Mouse (Mus musculus) frontal cortex, adult (tissue): ENCODE measurements at regions not wholly inside any gene's neighbourhood (a gene's known extent, or its start where the extent isn't known, plus 50 kb on each side); places are given as distances from the start of the nearest gene placed in this dataset.

ENCODE experiments used
- ATAC-seq: cut with Nextera tagmentation; 2 replicates; pipeline ENCODE4 v1.9.2; 2017; ENCODE audit warnings: mild to moderate bottlenecking, moderate library complexity, mixed read lengths; ENCODE audit not compliant: low TSS enrichment

- no peak for ATAC-seq
Observed at GRCm38 (mm10) chr7:123059718-123060337, 63.9 kb upstream of the Tnrc6a start.

GRCm38 (mm10) chr7:123063264-123064011 is 60.2 kb upstream of the Tnrc6a start:
- no peak for ATAC-seq

DNA sequence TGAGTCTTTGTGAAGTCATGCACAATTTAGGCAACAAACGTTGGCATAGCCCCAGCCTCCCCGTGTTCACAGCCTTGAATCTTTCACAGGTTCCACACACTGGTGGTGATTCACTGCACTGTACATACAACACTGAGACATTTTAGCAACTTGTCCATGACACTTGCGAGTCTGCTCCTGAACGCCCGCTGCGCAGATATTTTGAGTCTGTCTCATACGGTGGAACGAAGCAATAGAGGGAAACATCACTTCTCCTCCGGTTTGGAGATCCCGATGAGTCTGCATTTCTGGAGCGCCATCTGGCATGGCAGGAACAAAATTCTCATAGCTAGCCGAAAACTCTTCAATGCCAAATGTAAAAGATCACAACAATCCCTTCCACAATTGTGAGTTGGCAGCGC is 57.7 kb upstream of the Tnrc6a start:
- peak; percentile 96 for ATAC-seq

DNA sequence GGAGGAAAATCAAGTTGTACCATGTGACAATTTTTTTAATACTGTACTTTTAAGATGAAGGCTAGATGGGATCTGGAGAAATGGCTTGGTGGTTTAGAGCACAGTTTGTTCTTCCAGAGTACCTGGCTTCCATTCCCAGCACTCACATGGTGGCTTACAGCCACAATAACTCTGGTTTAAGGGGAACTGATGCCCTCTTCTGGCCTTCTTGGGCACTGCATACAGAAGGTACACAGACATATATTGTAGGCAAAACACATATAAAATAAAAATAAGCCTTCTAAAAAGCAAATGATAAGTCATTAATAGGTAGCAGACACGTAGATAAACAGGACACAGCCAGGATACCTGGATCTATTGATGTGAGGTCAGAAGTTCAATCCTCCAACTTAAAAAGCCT is 56.3 kb upstream of the Tnrc6a start:
- no peak for ATAC-seq

GRCm38 (mm10) chr7:123068241-123068640 is 55.4 kb upstream of the Tnrc6a start:
- no peak for ATAC-seq

DNA sequence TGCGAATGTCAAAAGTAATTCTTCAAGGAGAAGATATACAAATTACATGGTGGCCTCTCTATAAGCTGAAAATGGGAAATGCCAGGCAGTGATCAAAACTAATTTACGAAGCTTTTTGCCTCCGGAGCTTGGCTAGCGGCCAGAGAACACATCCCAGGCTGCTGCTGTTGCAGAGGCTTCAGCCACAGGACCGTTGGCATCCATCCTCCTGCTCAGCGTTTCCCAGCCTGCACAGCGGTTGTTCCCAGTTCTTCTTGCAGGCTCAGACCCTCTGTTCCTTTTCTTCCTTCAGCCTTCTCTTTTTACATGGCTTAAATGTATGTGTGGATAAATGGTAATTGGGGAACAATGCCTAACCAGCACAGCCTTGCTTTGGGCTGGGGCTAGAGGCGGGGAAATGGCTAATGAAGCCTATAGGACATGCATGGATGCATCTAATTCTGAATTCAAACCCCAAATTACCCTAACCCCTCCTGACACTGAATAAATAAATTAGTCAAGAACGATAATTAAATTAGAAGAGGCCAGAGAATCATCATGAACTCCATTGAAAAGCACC is 54.9 kb upstream of the Tnrc6a start:
- ATAC-seq: no peak

GRCm38 (mm10) chr7:123069280-123069679 is 54.4 kb upstream of the Tnrc6a start:
- no peak for ATAC-seq

DNA sequence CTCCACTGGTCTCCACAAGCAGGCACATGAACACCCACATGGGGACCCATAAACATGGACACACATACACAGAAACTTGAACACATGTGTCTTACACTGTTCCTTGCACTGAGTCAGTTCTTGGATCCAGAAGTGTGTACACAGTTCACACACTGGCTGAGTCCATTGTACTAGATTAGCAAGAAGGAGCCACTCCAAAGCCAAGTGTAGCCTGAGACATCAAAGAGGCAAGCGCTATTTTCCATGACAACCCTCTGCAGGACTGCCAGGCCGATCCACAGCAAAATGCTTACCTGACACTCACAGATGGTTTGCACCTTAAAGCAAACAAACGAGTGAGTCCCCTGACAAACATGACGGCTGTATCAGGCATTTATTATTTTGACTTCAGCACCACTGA is 52.8 kb upstream of the Tnrc6a start:
- no peak for ATAC-seq
